Mouse (Mus musculus) left cerebral cortex, postnatal 10 days (tissue): Measurements from ENCODE around the gene Cyp2d11. TPM values are rescaled to one million over a fixed set of nuclear protein-coding genes. Genes with fewer than 3 reads are reported as not detected.
"Not testable (repeated sequence)": the region's sequence is repeated elsewhere in the genome, so short reads cannot be mapped to it uniquely, and the experiment has no call there.

Experiments
- DNase-seq, 2 experiments: peaks; one replicate each; pipeline ENCODE4 v3.0.0; 2021 to 2022; ENCODE audit warnings: low spot score in 2 of 2, mixed read lengths in 1 of 2; ENCODE audit errors: extremely low spot score in 1 of 2
- intact Hi-C: fragments of 180-260 bp; cut with DNase I; formaldehyde crosslinking; loops from one replicate; pipeline ENCODE4 v1.15.1; 2025
- total RNA-seq, 2 experiments: library from RNA; stranded (reverse); gene quantifications; 2 replicates each; pipeline ENCODE4 v1.2.3; 2021

Cyp2d11 gene
- not detected for total RNA-seq

DNA sequence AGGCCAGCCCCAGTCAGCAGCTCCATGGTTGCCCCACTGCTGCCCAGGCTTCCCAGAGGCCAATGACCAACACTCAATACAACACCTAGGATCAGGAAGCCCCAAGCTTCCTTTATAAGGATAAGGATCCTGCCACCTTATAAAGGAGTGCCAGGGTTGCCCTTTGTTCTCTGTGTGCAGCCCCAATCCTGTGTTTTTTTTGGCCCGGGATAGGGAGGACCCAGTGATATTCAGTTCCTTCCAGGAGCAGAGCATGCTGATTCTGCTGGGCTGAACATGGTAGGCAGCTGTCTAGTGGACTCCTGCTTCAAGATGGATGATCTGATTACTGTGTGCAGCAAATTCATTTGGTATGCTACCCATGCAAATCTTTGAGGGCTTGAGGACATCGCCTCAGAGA is at the start of gene Cyp2d11:
Cyp2d11 (minus strand) TSS at position 101 of the 400 bp plus-strand sequence.
- DNase-seq, intact Hi-C loops: not testable (repeated sequence)

DNA sequence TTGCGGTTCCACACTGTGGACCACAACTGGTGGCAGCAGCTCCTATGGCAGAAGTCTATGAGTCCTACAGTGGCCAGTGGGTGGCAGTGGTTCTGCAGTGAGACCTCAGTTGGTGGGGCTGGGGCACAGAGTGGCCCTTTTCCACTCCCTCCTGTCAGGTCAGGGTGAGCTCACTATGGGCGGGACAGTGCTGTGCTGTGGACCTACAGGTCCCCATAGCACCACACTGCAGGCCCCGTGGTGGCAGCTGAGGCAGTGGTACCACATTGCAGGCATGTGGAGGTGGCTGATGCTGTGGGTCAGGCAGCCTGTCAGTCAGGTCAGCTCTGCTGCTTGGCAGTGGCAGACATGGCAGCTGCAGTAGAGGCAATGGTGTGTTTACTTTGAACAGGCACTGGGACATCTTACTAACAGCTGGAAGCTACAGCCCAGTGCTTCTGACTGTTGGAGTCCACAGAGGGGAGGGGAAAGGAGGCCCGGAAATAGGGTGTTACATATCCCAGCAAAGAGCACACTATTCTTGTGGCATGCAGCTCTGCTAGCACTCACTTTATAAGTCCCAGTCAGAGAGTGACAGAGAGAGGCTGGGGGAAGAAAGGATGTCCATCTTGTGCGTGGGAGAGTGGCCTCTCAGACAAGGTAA is 44.3 kb upstream of the Cyp2d11 start:
- intact Hi-C loops, result no loop called here
- DNase-seq, result no peak

DNA sequence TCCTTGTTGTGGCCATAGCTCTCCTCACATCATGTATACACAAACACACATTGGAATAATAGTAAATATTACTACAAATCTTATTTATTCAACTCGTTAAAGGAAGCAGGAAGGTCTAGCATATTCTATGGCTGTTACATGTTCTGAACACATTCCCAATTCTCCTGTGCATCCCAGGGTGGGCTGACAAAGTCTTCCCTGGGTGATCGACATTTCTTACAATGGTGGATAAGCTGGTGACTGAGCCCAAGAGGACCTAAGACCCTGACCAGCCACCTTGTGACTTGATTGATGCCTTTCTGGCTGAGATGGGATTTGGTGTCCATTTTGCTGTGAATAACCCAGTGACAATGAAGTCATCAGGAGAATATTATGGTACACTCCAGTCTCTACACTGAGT is 41.8 kb upstream of the Cyp2d11 start:
- intact Hi-C loops, result no loop called here
- DNase-seq, result no peak

DNA sequence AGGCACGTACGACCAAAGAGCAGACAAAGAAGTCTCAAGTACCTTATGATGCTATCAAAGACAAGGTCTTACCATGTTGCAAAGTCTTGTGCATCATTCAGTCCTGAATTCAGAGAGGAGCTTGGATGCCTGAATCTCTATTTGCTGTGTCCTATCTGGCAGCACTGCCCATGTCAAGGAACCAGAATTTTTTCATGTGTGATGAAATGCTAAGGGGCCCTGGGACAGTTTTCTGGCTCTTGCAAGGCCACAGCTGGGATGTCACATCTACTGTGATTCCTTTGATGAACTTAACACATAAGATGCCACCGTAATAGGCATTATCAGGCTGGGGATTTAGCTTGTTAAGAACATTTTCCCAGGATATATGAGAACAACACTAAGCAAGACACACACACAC is 41.2 kb upstream of the Cyp2d11 start:
- DNase-seq, result no peak
- intact Hi-C loops, result no loop called here

DNA sequence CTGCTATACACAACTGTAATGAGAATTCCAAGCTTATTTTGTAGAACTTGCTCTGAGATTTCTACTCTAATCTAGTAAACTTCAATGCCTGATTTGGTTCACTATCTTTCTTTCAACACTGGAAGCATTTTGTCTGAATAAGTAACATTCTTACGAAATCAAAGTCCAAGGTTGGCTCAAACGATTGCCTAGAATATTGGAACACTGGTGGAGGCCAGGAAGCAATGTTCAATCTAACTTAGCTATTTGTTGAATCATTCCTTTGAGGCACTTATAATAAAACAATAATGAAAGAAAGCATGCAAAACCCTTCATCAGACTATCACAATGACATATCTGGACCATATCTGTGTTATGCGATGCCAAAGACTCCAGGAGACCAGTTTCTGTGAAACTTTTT is 40.7 kb upstream of the Cyp2d11 start:
- no peak for DNase-seq
- intact Hi-C loops, result no loop called here

DNA sequence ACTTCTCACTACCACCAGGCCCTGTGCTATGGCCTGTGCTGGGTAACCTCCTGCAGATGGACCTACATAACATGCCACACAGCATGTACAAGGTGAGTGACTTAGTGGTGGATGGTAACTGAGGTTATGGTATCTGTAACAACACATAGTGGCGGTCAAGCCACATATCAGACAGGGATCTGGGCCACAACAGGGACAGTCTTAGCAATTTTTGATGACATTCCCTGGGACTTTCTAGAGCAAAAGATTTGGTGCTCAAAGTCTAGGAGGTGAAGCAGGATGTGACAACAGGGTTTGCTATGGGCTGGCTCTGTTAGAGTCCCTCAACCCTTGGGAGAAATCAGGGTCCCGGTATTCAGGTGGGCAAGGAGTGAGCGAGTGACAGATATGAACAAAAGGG is 39.8 kb upstream of the Cyp2d11 start:
- intact Hi-C loops, result no loop called here
- no peak for DNase-seq

DNA sequence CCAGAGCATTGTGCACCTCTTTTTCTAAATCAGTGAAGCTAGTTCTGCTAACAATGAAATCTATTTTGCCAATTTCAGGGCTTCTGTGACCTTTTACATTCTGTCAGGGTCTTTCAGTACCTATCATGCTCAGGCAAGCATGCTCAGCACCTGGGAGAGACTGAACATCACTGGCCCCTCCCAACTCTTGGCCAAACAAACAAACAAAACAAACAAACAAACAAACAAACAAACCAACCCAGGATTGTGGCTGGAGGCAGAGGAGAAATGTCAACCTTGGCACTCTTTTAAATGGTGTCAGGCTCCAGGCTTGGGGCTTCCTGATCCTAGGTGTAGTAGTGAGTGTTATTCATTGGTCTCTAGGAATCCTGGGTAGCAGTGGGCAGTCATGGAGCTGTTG is 39.3 kb upstream of the Cyp2d11 start, which contains the start of gene Cyp2d9:
Cyp2d9 (plus strand) TSS at position 301 of the 400 bp plus-strand sequence.
- intact Hi-C loops, result no loop called here
- DNase-seq, result no peak

DNA sequence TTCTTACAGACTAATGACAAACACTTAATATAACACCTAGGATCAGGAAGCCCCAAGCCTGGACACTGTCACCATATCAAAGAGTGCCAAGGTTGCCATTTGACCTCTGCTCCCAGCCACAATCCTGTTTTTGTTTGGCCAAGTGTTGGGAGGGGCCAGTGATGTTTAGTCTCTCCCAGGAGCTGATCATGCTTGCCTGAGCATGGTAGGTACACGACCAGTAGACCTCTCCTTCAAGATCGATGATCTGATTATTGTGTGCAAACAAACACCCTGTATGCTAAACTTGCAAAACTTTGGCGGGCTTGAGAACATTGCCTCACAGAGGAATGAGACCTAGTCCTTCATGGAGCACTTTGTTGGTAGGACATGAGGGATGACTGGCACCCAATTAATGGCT is 29.6 kb upstream of the Cyp2d11 start:
- intact Hi-C loops, result no loop called here

DNA sequence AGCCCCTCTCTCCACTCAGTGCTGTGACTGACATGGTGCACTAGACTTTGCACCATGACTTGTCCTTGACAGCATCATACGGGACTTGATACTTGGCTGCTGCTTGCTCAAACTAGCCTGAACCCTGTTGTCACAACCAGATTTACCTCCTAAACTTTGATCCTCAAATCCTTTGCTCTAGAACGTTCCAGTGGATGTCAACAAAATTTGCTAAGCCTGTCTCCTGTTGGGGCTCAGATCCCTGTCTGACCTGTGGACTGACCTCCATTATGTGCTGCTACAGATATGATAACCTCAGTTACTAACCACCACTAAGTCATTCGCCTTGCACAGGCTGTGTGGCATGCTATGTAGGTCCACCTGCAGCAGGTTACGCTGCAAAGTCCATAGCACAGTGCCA is 29.1 kb upstream of the Cyp2d11 start:
- intact Hi-C loops, result no loop called here

More for the DNA sequence above, 29.6 kb upstream of the Cyp2d11 start:
- DNase-seq, result no peak

DNA sequence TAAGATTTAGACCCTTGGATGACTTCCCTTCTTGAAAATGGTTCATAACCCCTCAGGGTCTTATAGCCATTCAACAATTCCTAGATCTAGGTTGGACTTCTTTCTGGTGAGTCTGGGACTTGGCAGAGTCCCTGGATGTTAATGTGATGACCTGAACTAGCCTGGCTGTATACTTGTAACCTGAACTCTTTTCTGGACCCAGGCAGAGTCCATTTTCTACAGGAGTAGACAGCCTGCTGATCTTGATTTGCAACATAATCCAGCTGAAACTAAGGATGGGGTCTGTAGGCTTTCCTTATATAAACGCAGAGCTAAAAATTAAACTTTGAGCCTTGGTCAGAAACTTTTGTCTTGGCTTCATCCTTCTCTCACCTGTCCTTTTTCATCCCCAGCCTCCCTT is 24.8 kb upstream of the Cyp2d11 start:
- DNase-seq, result no peak
- intact Hi-C loops, result loop anchor here (5.0 kb wide), 1 partner anchor 151 kb away; no protein-coding TSS in a partner anchor

More for the DNA sequence above, 29.1 kb upstream of the Cyp2d11 start:
- DNase-seq, result no peak

DNA sequence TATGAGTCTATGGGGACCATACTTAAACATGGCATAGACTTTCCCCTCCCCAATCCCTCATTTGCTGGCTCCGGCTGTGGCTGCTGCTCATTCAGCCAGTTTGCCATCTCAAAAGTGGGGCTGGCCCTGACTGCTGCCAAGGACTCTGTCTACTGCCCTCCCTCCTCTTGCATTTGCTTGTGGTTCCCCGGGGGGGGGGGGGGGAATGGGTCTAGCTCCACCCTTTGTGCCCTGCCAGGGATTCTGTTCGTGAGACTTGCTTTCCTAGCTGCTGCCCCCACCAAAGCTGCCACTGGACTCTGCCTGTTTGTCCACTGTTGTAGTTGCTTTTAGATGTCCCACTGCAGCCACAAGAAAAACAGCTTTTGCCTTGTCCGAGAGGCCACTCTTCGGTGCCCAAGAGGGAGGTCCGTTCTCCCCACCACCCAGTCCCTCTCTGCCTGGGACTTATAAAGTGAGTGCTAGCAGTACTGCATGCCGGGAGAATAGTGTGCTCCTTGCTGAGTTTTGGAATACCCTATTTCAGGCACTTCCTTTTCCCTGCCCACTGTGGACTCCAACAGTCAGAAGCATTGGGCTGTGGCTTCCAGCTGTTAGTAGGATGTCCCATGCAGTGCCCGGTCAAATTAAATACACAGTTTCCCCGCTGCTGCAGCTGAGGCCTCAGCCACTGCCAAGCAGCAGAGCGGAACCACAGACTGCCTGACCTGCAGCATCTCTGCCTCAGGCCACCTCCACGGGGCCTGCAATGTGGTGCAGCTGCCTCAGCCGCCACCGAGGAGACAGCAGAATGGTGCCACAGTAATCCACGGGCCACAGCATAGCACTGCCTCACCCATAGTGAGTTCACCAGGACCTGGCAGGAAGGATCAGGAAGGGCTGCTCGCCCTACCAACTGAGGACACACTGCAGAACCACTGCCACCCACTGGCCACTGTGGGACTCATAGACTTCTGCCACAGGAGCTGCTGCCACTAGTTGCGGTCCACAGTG is 23.3 kb upstream of the Cyp2d11 start:
- intact Hi-C loops, result loop anchor here (2.0 to 5.0 kb wide), 2 partner anchors 62 to 150 kb away; partner anchors contain the start of gene Ndufa6
- peak; percentile 77 to 85 for DNase-seq

DNA sequence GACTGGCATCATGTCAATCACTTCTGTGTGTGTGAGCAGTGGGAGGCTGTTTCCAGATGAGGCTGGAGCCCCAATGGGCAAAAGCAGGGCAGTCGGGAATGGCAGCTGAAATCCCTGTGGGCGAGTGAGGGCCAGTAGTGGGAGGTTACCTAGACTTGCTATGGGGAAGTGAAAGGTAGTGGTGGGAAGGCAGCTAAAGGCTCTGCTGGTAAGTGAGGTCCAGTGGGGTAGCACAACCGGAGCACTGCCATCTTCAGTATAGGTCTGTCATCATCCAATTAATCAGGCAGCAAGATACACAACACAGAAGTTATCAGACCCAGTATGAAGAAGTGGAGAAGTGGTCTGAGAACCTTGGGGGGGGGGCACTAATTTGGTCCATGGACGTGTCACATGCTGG is 13.7 kb upstream of the Cyp2d11 start:
- intact Hi-C loops, result no loop called here

DNA sequence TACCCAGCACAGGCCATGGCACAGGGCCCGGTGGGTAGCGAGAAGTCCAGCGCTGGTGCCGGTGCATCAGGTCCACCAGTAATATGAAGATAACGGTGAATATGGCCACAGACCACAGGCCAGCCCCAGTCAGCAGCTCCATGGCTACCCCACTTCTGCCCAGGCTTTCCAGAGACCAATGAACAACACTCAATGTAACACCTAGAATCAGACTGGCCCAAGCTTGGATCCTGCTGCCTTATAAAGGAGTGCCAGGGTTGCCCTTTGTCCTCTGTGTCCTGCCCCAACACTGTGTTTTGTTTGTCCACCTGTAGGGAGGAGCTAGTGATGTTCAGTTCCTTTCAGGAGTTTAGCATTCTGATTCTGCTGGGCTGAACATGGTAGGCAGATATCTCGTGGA is 13.2 kb upstream of the Cyp2d11 start, which contains the start of gene Cyp2d10:
Cyp2d10 (minus strand) TSS at position 215 of the 400 bp plus-strand sequence.
- intact Hi-C loops, result no loop called here
- no peak for DNase-seq

More for the DNA sequence above, 13.7 kb upstream of the Cyp2d11 start:
- DNase-seq, result no peak

DNA sequence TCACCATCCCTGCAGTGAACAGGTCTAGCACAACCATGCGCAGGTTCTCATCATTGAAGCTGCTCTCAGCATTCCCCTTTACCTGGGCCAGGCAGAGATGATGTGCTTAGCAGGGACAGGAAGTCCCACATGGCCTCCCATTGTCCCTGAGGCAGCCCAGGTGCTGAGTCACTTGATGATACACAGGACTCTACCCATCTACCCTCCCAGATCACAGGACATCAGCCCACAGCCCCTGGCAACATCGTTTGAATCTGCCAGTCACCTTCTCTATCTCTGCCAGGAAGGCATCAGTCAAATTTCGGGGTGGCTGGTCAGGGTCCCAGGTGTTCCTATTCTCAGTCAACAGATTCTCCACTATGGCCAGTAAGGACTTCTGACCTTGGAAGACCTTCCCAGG is 10.3 kb upstream of the Cyp2d11 start:
- intact Hi-C loops, result loop anchor here (5.0 kb wide), 1 partner anchor 43 kb away; no protein-coding TSS in a partner anchor
- DNase-seq, result no peak

DNA sequence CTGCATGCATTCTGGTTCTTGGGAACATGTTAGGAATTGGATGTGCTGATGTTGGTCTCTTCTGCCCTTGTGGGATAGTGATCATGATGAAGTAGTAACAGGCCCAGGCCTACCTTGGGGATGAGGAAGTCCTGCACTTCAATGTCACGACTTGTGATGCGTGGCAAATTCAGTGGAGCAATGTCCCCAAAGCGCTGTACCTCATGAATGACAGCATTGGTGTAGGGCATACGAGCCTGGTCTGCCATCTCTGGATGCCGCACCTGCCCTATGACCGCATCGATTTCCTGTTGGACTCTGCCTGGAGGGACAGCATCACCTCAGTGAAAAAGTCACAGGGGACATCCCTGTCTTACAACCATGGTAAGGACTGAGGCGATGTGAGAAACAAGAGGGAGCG is 9.8 kb upstream of the Cyp2d11 start:
- intact Hi-C loops, result loop anchor here (5.0 kb wide), 1 partner anchor 44 kb away; no protein-coding TSS in a partner anchor
- DNase-seq, result no peak

DNA sequence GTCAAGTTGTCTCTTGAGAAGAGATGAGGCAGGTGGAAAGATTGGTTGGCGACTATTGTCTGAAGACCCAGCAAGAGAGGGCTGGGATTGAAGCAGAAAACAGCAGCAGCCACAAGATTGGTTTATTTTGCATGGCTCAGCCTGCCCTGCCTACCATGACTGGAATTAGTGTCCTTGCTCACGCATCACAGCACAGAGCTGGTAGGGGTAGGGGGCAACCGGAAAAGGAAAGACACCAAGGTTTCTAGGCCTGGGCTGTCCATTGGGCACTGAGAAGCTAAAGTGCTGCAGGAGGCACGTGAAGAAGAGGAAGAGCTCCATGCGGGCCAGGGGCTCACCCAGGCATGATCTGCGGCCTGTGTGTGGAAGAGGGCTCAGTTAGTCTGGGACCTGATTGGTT is 8.9 kb upstream of the Cyp2d11 start:
- no peak for DNase-seq
- intact Hi-C loops, result loop anchor here (5.0 kb wide), 1 partner anchor 45 kb away; no protein-coding TSS in a partner anchor

DNA sequence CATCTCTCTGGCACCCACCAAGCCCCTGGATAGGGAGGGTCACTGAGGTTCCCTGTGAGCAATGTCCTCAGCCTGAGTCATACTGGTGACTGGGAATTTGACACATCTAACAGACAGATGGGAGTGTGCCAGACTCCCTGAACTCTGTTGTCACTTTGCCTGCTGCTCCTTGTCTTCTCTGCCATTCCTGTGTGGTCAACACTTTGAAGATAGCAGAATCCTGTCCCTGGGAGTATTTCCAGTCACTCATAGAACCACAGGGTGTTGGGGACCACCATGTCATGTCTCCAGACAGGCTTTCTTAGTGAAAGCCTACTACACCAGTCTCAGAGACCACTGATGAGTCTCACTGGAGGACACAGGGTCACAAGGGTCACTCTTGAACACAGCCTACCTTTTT is 8.3 kb upstream of the Cyp2d11 start:
- DNase-seq, result no peak
- intact Hi-C loops, result loop anchor here (5.0 kb wide), 1 partner anchor 45 kb away; no protein-coding TSS in a partner anchor

DNA sequence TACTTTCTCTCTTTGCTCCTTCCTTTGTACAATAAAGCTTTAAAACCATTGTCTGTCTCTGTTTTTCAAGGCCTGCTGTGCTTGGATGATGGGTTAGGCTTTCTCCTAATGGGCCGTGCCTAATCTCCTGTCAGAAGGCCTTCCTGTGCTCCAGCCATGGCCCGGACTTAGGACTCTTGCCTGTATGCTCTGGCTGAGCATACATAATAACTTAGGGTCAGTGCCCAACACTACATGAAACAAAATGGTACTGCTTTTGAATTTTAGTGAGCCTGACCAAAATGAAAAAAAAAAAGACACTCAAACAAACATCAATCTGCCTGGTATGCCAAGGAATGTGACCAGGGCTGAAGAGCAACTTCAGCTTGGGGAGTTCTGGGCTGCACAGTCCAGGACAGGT is 7.7 kb upstream of the Cyp2d11 start:
- intact Hi-C loops, result loop anchor here (5.0 kb wide), 1 partner anchor 46 kb away; no protein-coding TSS in a partner anchor

DNA sequence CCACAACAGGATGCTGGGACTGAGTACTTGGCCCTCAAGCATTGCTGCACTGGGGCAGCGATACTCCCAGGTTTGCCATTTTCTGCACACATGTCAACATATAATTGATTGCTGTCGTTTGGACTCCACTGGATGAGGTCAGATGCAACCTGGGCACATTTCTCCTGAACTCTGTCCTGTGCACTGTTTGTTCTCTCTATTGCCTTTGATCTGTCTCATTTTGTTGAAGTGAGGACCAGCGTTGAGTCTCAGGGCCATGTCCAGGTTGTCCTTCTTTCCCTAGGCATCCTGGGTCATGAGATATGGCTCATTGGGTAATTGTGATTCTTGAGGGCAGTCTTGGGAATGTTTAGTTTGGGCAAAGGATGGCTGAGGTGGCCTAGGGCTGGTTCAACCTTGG is 2.1 kb upstream of the Cyp2d11 start:
- intact Hi-C loops, result not testable (repeated sequence)

More for the DNA sequence above, 7.7 kb upstream of the Cyp2d11 start:
- no peak for DNase-seq

More for the DNA sequence above, 2.1 kb upstream of the Cyp2d11 start:
- DNase-seq, result not testable (repeated sequence)
